Mouse (Mus musculus) cerebellum, adult 9-11 months (tissue): ENCODE data around the gene Cpsf3.
A peak's percentile ranks its signal among the peaks of the same experiment; 100 is the strongest.

Experiments
- DNase-seq: peaks from one replicate; pipeline ENCODE4 v3.0.0; 2022

Gene Cpsf3

GRCm38 (mm10) chr12:21284761-21285441 is at the start of gene Cpsf3:
Gene Cpsf3 (plus strand): TSS chr12:21285391.
- no peak for DNase-seq

GRCm38 (mm10) chr12:21241965-21242364 is 43.2 kb upstream of the Cpsf3 start:
- no peak for DNase-seq

- DNase-seq, result no peak
Measured at GRCm38 (mm10) chr12:21244375-21244960, 40.7 kb upstream of the Cpsf3 start.

GRCm38 (mm10) chr12:21247711-21248392 is 37.3 kb upstream of the Cpsf3 start:
- DNase-seq, result no peak

- no peak for DNase-seq
Measured at GRCm38 (mm10) chr12:21260494-21261256, 24.5 kb upstream of the Cpsf3 start.

GRCm38 (mm10) chr12:21261521-21261920 is 23.7 kb upstream of the Cpsf3 start:
- no peak for DNase-seq

GRCm38 (mm10) chr12:21263256-21263655 is 21.9 kb upstream of the Cpsf3 start:
- no peak for DNase-seq

- no peak for DNase-seq
Measured at GRCm38 (mm10) chr12:21264241-21264640, 20.9 kb upstream of the Cpsf3 start.

GRCm38 (mm10) chr12:21264970-21265369 is 20.2 kb upstream of the Cpsf3 start:
- DNase-seq, result no peak

- no peak for DNase-seq
Measured at GRCm38 (mm10) chr12:21265501-21265900, 19.7 kb upstream of the Cpsf3 start.

GRCm38 (mm10) chr12:21265946-21266783 is 19.0 kb upstream of the Cpsf3 start:
- peak; percentile 70 for DNase-seq

- DNase-seq, result no peak
Measured at GRCm38 (mm10) chr12:21266784-21267098, 18.4 kb upstream of the Cpsf3 start.

GRCm38 (mm10) chr12:21268083-21268616 is 17.0 kb upstream of the Cpsf3 start:
- peak; percentile 74 for DNase-seq

- DNase-seq, result peak; percentile 84
Measured at GRCm38 (mm10) chr12:21274446-21274845, 10.7 kb upstream of the Cpsf3 start.

GRCm38 (mm10) chr12:21277352-21277864 is 7.8 kb upstream of the Cpsf3 start:
- DNase-seq, result no peak

GRCm38 (mm10) chr12:21285508-21286242 is 484 bp downstream of the Cpsf3 start:
- DNase-seq, result no peak

GRCm38 (mm10) chr12:21286243-21286622 is 1.0 kb downstream of the Cpsf3 start, which contains the start of gene Itgb1bp1:
Gene Itgb1bp1 (minus strand): TSS chr12:21286284.
- peak; percentile 99 for DNase-seq

- DNase-seq, result peak; percentile 58
Measured at GRCm38 (mm10) chr12:21286712-21287650, 1.8 kb downstream of the Cpsf3 start.

GRCm38 (mm10) chr12:21288716-21289395 is 3.7 kb downstream of the Cpsf3 start:
- no peak for DNase-seq
